Comparison of ENCODE assay signal across 11 mouse cellular contexts in the genomic region with DNA sequence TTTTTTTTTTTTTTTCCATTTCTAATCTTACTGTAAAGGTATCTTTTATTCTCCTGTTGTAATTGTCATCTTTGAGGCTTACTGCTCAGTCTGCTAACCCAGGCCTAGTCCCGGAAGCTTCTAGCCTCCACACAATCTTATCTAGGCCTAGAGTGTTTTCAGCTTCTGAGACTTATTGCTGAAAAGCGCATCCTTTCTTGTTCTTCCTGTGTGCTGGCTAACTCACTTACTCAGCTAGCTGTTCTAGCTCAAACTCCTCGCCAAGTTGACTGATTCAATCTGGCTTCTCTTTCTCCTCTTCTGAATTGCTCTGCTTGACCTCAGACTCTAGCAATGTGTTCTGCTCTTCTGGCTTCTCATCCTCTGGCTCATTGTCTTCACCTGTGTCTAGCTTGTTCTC. TPM values are rescaled to one million over a fixed set of nuclear protein-coding genes. Genes with fewer than 3 reads are reported as not detected.
DNase-seq lines count a peak whose midpoint lies in the region; ATAC-seq and TF ChIP-seq lines count a peak whose summit lies in the region.
"Had no signal": no experiment of that assay in that cellular context is flagged by ENCODE, and none has a peak within 500 bp of the region (broad histone marks: within the 10 kb centered on the region; RNA-seq: fewer than 3 reads in every experiment).

No protein-coding gene starts in this region.

- no peak overlapping the region for H3K9ac ChIP-seq in lung, embryonic 14.5 days
- H3K9ac ChIP-seq in embryonic facial prominence, embryonic 13.5 days = no peak overlapping the region
- no peak overlapping the region for H3K9ac ChIP-seq in midbrain, embryonic 13.5 days (replicated peaks)

- no peaks in the 10 kb centered on the region for H3K9me3 ChIP-seq in erythroblast, embryonic 14.5 days (ENCODE audit: control insufficient read depth, low read length)
- no peaks in the 10 kb centered on the region for H3K9me3 ChIP-seq in lung, embryonic 14.5 days (ENCODE audit: low read depth, low read length)
- no peaks in the 10 kb centered on the region for H3K9me3 ChIP-seq in embryonic facial prominence, embryonic 13.5 days
- no peaks in the 10 kb centered on the region for H3K9me3 ChIP-seq in midbrain, embryonic 13.5 days
- H3K9me3 ChIP-seq: limb, embryonic 15.5 days; neural tube, embryonic 13.5 days had no signal

- H3K36me3 ChIP-seq in erythroblast, embryonic 14.5 days (ENCODE audit: control insufficient read depth) = peaks cover 23% of the 10 kb centered on the region
- H3K36me3 ChIP-seq in lung, embryonic 14.5 days (ENCODE audit: insufficient read depth) = peaks cover 14% of the 10 kb centered on the region
- peaks cover 12% of the 10 kb centered on the region for H3K36me3 ChIP-seq in embryonic facial prominence, embryonic 13.5 days
- H3K36me3 ChIP-seq in midbrain, embryonic 13.5 days = peaks cover 9% of the 10 kb centered on the region; the same call in 1 of the 2 replicates

- H3K4me2 ChIP-seq in lung, embryonic 14.5 days = peak overlapping the region; percentile 65
- peak overlapping the region; percentile 23 for H3K4me2 ChIP-seq in embryonic facial prominence, embryonic 13.5 days
- H3K4me2 ChIP-seq in midbrain, embryonic 13.5 days (replicated peaks) = no peak overlapping the region; the same call in 1 of the 2 replicates

- TF ChIP-seq CTCF in lung, embryonic 14.5 days (IDR thresholded peaks at IDR 0.05; ENCODE audit: low read depth) = no peak

- peak overlapping the region; percentile 35 for H3K4me3 ChIP-seq in erythroblast, embryonic 14.5 days (replicated peaks)
- H3K4me3 ChIP-seq in lung, embryonic 14.5 days (ENCODE audit: low read depth, low read length) = peak overlapping the region; percentile 0; the same call in 1 of the 2 replicates
- no peak overlapping the region for H3K4me3 ChIP-seq in embryonic facial prominence, embryonic 13.5 days
- no peak overlapping the region for H3K4me3 ChIP-seq in midbrain, embryonic 13.5 days (replicated peaks)

- ATAC-seq in erythroblast, adult 5-6 weeks (replicated peaks; ENCODE audit: low FRiP score, poor library complexity, severe bottlenecking) = no peak
- ATAC-seq in lung, embryonic 14.5 days (ENCODE audit: insufficient read depth) = no peak
- ATAC-seq in embryonic facial prominence, embryonic 13.5 days (ENCODE audit: insufficient number of reproducible peaks, insufficient read depth, low FRiP score, low TSS enrichment, low read depth) = no peak
- ATAC-seq in midbrain, embryonic 13.5 days = no peak

- DNase-seq in lung, embryonic 14.5 days = peak; percentile 6
- DNase-seq in lung, adult 18-20 months = no peak
- DNase-seq in naive thymus-derived CD4-positive, alpha-beta T cell, adult 2 months (ENCODE audit: low read depth) = peak; percentile 62
- DNase-seq in right cerebral cortex, postnatal 10 days (ENCODE audit: low spot score in 2 of 2) = no peak
- DNase-seq: spleen, adult 18-20 months had no signal

- H3K27ac ChIP-seq in lung, embryonic 14.5 days (ENCODE audit: low read depth) = no peak overlapping the region
- no peak overlapping the region for H3K27ac ChIP-seq in embryonic facial prominence, embryonic 13.5 days
- H3K27ac ChIP-seq in midbrain, embryonic 13.5 days = no peak overlapping the region
- H3K27ac ChIP-seq: limb, embryonic 15.5 days had no signal

- WGBS in lung, embryonic 14.5 days = 68% methylated on average over 3 of the region's 3 CpGs
- 84% methylated on average over 3 of the region's 3 CpGs for WGBS in embryonic facial prominence, embryonic 13.5 days
- WGBS in midbrain, embryonic 13.5 days = 88% methylated on average over 3 of the region's 3 CpGs

- peaks cover 33% of the 10 kb centered on the region for H3K4me1 ChIP-seq in erythroblast, embryonic 14.5 days (ENCODE audit: control insufficient read depth)
- H3K4me1 ChIP-seq in lung, embryonic 14.5 days (ENCODE audit: insufficient read depth) = peaks cover 19% of the 10 kb centered on the region
- H3K4me1 ChIP-seq in embryonic facial prominence, embryonic 13.5 days = peaks cover 20% of the 10 kb centered on the region
- peaks cover 32% of the 10 kb centered on the region for H3K4me1 ChIP-seq in midbrain, embryonic 13.5 days (replicated peaks)

- no peaks in the 10 kb centered on the region for H3K27me3 ChIP-seq in erythroblast, embryonic 14.5 days (ENCODE audit: control insufficient read depth)
- no peaks in the 10 kb centered on the region for H3K27me3 ChIP-seq in lung, embryonic 14.5 days (ENCODE audit: insufficient read depth, low read length)
- no peaks in the 10 kb centered on the region for H3K27me3 ChIP-seq in embryonic facial prominence, embryonic 13.5 days
- no peaks in the 10 kb centered on the region for H3K27me3 ChIP-seq in midbrain, embryonic 13.5 days
- H3K27me3 ChIP-seq: limb, embryonic 15.5 days; neural tube, embryonic 13.5 days had no signal

RNA-seq across cellular contexts. Expression of a gene that starts 1.4 kb away (rescaled TPM):
- polyA plus RNA-seq in erythroblast, embryonic 14.5 days (2012) = 0.10 and 0.30 TPM in 2 replicates
- total RNA-seq in erythroblast, adult 5-6 weeks (2015; ENCODE audit: low replicate concordance) = 12.7 and 19.0 TPM in 2 replicates
- 25.9 and 41.3 TPM in 2 replicates for total RNA-seq in erythroblast, adult 5-6 weeks (2017; ENCODE audit: low replicate concordance)
- polyA plus RNA-seq in lung, embryonic 14.5 days (2014; fragmentation: Nextera tagmentation; extraction: Ambion mirVana) = 68.2 and 70.0 TPM in 2 replicates
- 50.8 and 57.3 TPM in 2 replicates for polyA plus RNA-seq in embryonic facial prominence, embryonic 13.5 days (2015; fragmentation: Nextera tagmentation; extraction: Ambion mirVana)
- polyA plus RNA-seq in midbrain, embryonic 13.5 days (2015; fragmentation: Nextera tagmentation; extraction: Ambion mirVana) = 41.2 and 41.4 TPM in 2 replicates

Comparison
In these comparisons a context has a peak if more than half of its experiments do, and no peak if none do; other contexts are left out.
1. DNase-seq: peak in lung, embryonic 14.5 days (single experiment) and naive thymus-derived CD4-positive, alpha-beta T cell, adult 2 months (single experiment); none in lung, adult 18-20 months (0 of 2) and right cerebral cortex, postnatal 10 days (0 of 2).
2. H3K4me3 ChIP-seq: peak in erythroblast, embryonic 14.5 days (single experiment) and lung, embryonic 14.5 days (single experiment); none in embryonic facial prominence, embryonic 13.5 days (single experiment) and midbrain, embryonic 13.5 days (single experiment).
3. RNA of a gene that starts 1.4 kb away (polyA plus RNA-seq): 68.2 to 70.0 TPM in lung, embryonic 14.5 days, 50.8 to 57.3 TPM in embryonic facial prominence, embryonic 13.5 days and 41.2 to 41.4 TPM in midbrain, embryonic 13.5 days; 0.10 to 0.30 TPM in erythroblast, embryonic 14.5 days; every median in the first group is over 10 times any median in the second.